Mouse (Mus musculus): ENCODE measurements around the gene Slamf6. TPM values are rescaled to one million over a fixed set of nuclear protein-coding genes. Genes with fewer than 3 reads are reported as not detected.
"Not testable (repeated sequence)": the region's sequence is repeated elsewhere in the genome, so short reads cannot be mapped to it uniquely, and the experiment has no call there.

Slamf6 gene
- polyA plus RNA-seq (2015; fragmentation: Nextera tagmentation; extraction: Ambion mirVana): 0.27 and 0.36 TPM in 2 replicates

GRCm38 (mm10) chr1:171917305-171918039, at the start of gene Slamf6:
Gene Slamf6 (plus strand): TSS chr1:171917515.
- H3K9ac ChIP-seq (ENCODE audit: low read depth, low read length): no peak within 1 kb of the TSS
- DNase-seq (ENCODE audit: low spot score) (no peak), ATAC-seq (replicated peaks; ENCODE audit: low FRiP score, low read depth) (no peak)
- no peaks in the 10 kb centered on the region for H3K36me3 ChIP-seq (ENCODE audit: insufficient read depth, low read length)
- no peaks in the 10 kb centered on the region for H3K9me3 ChIP-seq (replicated peaks; ENCODE audit: low read length)
- H3K4me2 ChIP-seq (ENCODE audit: low read length): no peak within 1 kb of the TSS
- H3K4me1 ChIP-seq (replicated peaks; ENCODE audit: insufficient read depth, low read length): no peaks in the 10 kb centered on the region
- WGBS: 83% methylated on average over 14 of the region's 14 CpGs
- no peak for TF ChIP-seq CTCF (IDR thresholded peaks at IDR 0.05; ENCODE audit: low read depth)
- H3K27ac ChIP-seq: no peak within 1 kb of the TSS
- H3K27me3 ChIP-seq (ENCODE audit: insufficient read depth, low read length): no peaks in the 10 kb centered on the region
- no peak within 1 kb of the TSS for H3K4me3 ChIP-seq (replicated peaks; ENCODE audit: low read depth, low read length)

- TF ChIP-seq CTCF (IDR thresholded peaks at IDR 0.05; ENCODE audit: low read depth): no peak
- Histone ChIP-seq H3K9ac (ENCODE audit: low read depth, low read length) (no peak overlapping the region), H3K9me3 (replicated peaks; ENCODE audit: low read length) (no peaks in the 10 kb centered on the region), H3K4me2 (ENCODE audit: low read length) (no peak overlapping the region), H3K27me3 (ENCODE audit: insufficient read depth, low read length) (no peaks in the 10 kb centered on the region), H3K4me1 (replicated peaks; ENCODE audit: insufficient read depth, low read length) (no peaks in the 10 kb centered on the region), H3K27ac (no peak overlapping the region), H3K36me3 (ENCODE audit: insufficient read depth, low read length) (no peaks in the 10 kb centered on the region), H3K4me3 (replicated peaks; ENCODE audit: low read depth, low read length) (no peak overlapping the region)
- DNase-seq (ENCODE audit: low spot score): no peak
- no peak for ATAC-seq (replicated peaks; ENCODE audit: low FRiP score, low read depth)
- WGBS: 77% methylated on average over 1 of the region's 1 CpGs
Measured at GRCm38 (mm10) chr1:171886989-171887388, 30.3 kb upstream of the Slamf6 start.

GRCm38 (mm10) chr1:171895364-171895763, 22.0 kb upstream of the Slamf6 start, which contains the start of gene Gm10521:
Gene Gm10521 (plus strand): TSS chr1:171895664.
- 89% methylated on average over 5 of the region's 5 CpGs for WGBS
- not testable (repeated sequence) for H3K4me2 ChIP-seq (ENCODE audit: low read length); H3K27ac ChIP-seq; H3K9me3 ChIP-seq (replicated peaks; ENCODE audit: low read length); DNase-seq (ENCODE audit: low spot score); H3K9ac ChIP-seq (ENCODE audit: low read depth, low read length); H3K4me3 ChIP-seq (replicated peaks; ENCODE audit: low read depth, low read length); H3K36me3 ChIP-seq (ENCODE audit: insufficient read depth, low read length); H3K4me1 ChIP-seq (replicated peaks; ENCODE audit: insufficient read depth, low read length); ATAC-seq (replicated peaks; ENCODE audit: low FRiP score, low read depth); H3K27me3 ChIP-seq (ENCODE audit: insufficient read depth, low read length)

- WGBS: 84% methylated on average over 1 of the region's 1 CpGs
- no peaks in the 10 kb centered on the region for H3K4me1 ChIP-seq (replicated peaks; ENCODE audit: insufficient read depth, low read length)
- ATAC-seq (replicated peaks; ENCODE audit: low FRiP score, low read depth) (no peak), DNase-seq (ENCODE audit: low spot score) (no peak)
- no peaks in the 10 kb centered on the region for H3K9me3 ChIP-seq (replicated peaks; ENCODE audit: low read length)
- no peak overlapping the region for H3K4me2 ChIP-seq (ENCODE audit: low read length)
- no peak overlapping the region for H3K4me3 ChIP-seq (replicated peaks; ENCODE audit: low read depth, low read length)
- no peak overlapping the region for H3K9ac ChIP-seq (ENCODE audit: low read depth, low read length)
- no peak overlapping the region for H3K27ac ChIP-seq
- no peaks in the 10 kb centered on the region for H3K36me3 ChIP-seq (ENCODE audit: insufficient read depth, low read length)
- TF ChIP-seq CTCF (IDR thresholded peaks at IDR 0.05; ENCODE audit: low read depth): no peak
- H3K27me3 ChIP-seq (ENCODE audit: insufficient read depth, low read length): no peaks in the 10 kb centered on the region
Measured at GRCm38 (mm10) chr1:171904011-171904410, 13.3 kb upstream of the Slamf6 start.

GRCm38 (mm10) chr1:171915638-171916458, 1.5 kb upstream of the Slamf6 start:
- Histone ChIP-seq H3K9me3 (replicated peaks; ENCODE audit: low read length) (no peaks in the 10 kb centered on the region), H3K4me3 (replicated peaks; ENCODE audit: low read depth, low read length) (no peak overlapping the region), H3K4me2 (ENCODE audit: low read length) (no peak overlapping the region), H3K4me1 (replicated peaks; ENCODE audit: insufficient read depth, low read length) (no peaks in the 10 kb centered on the region), H3K36me3 (ENCODE audit: insufficient read depth, low read length) (no peaks in the 10 kb centered on the region), H3K27me3 (ENCODE audit: insufficient read depth, low read length) (no peaks in the 10 kb centered on the region), H3K27ac (no peak overlapping the region), H3K9ac (ENCODE audit: low read depth, low read length) (no peak overlapping the region)
- 84% methylated on average over 13 of the region's 13 CpGs for WGBS
- no peak for ATAC-seq (replicated peaks; ENCODE audit: low FRiP score, low read depth)
- TF ChIP-seq CTCF (IDR thresholded peaks at IDR 0.05; ENCODE audit: low read depth): no peak
- no peak for DNase-seq (ENCODE audit: low spot score)

GRCm38 (mm10) chr1:171918136-171918920, 1.0 kb downstream of the Slamf6 start:
- ATAC-seq (replicated peaks; ENCODE audit: low FRiP score, low read depth) (no peak), DNase-seq (ENCODE audit: low spot score) (no peak)
- Histone ChIP-seq H3K4me2 (ENCODE audit: low read length) (no peak overlapping the region), H3K4me1 (replicated peaks; ENCODE audit: insufficient read depth, low read length) (no peaks in the 10 kb centered on the region), H3K9ac (ENCODE audit: low read depth, low read length) (no peak overlapping the region), H3K36me3 (ENCODE audit: insufficient read depth, low read length) (no peaks in the 10 kb centered on the region), H3K27ac (no peak overlapping the region), H3K9me3 (replicated peaks; ENCODE audit: low read length) (no peaks in the 10 kb centered on the region), H3K4me3 (replicated peaks; ENCODE audit: low read depth, low read length) (no peak overlapping the region), H3K27me3 (ENCODE audit: insufficient read depth, low read length) (no peaks in the 10 kb centered on the region)
- 74% methylated on average over 12 of the region's 12 CpGs for WGBS
- no peak for TF ChIP-seq CTCF (IDR thresholded peaks at IDR 0.05; ENCODE audit: low read depth)
